Mouse (Mus musculus): Measurements from ENCODE around the gene Dapk1.
"Not testable (repeated sequence)": the region's sequence is repeated elsewhere in the genome, so short reads cannot be mapped to it uniquely, and the experiment has no call there.

Dapk1 gene

GRCm38 (mm10) chr13:60601436-60602415 is at the start of gene Dapk1:
Gene Dapk1, plus strand, starts transcription at chr13:60601947.
- ATAC-seq (ENCODE audit: low TSS enrichment): peak; percentile 85

- ATAC-seq (ENCODE audit: low TSS enrichment): no peak
Measured at GRCm38 (mm10) chr13:60553326-60553725, 48.4 kb upstream of the Dapk1 start.

- no peak for ATAC-seq (ENCODE audit: low TSS enrichment)
Measured at GRCm38 (mm10) chr13:60556476-60556875, 45.3 kb upstream of the Dapk1 start.

- ATAC-seq (ENCODE audit: low TSS enrichment): no peak
Measured at GRCm38 (mm10) chr13:60556911-60557310, 44.8 kb upstream of the Dapk1 start.

GRCm38 (mm10) chr13:60564303-60564702 is 37.4 kb upstream of the Dapk1 start:
- ATAC-seq (ENCODE audit: low TSS enrichment): peak; percentile 79

GRCm38 (mm10) chr13:60568934-60569548 is 32.7 kb upstream of the Dapk1 start:
- no peak for ATAC-seq (ENCODE audit: low TSS enrichment)

GRCm38 (mm10) chr13:60569549-60569941 is 32.2 kb upstream of the Dapk1 start:
- ATAC-seq (ENCODE audit: low TSS enrichment): no peak

GRCm38 (mm10) chr13:60573541-60573940 is 28.2 kb upstream of the Dapk1 start:
- no peak for ATAC-seq (ENCODE audit: low TSS enrichment)

- no peak for ATAC-seq (ENCODE audit: low TSS enrichment)
Measured at GRCm38 (mm10) chr13:60573971-60574370, 27.8 kb upstream of the Dapk1 start.

- ATAC-seq (ENCODE audit: low TSS enrichment): no peak
Measured at GRCm38 (mm10) chr13:60578541-60578940, 23.2 kb upstream of the Dapk1 start.

- no peak for ATAC-seq (ENCODE audit: low TSS enrichment)
Measured at GRCm38 (mm10) chr13:60594866-60595265, 6.9 kb upstream of the Dapk1 start.

- no peak for ATAC-seq (ENCODE audit: low TSS enrichment)
Measured at GRCm38 (mm10) chr13:60595519-60595918, 6.2 kb upstream of the Dapk1 start.

- peak; percentile 51; the same call in 1 of the 2 replicates for ATAC-seq (ENCODE audit: low TSS enrichment)
Measured at GRCm38 (mm10) chr13:60602416-60603251, 887 bp downstream of the Dapk1 start.

- ATAC-seq (ENCODE audit: low TSS enrichment): no peak
Measured at GRCm38 (mm10) chr13:60603252-60603562, 1.5 kb downstream of the Dapk1 start.

GRCm38 (mm10) chr13:60607411-60607810 is 5.7 kb downstream of the Dapk1 start:
- no peak for ATAC-seq (ENCODE audit: low TSS enrichment)

- ATAC-seq (ENCODE audit: low TSS enrichment): 0 out of 2 replicates have a peak, but pooled peaks have one; percentile 8
Measured at GRCm38 (mm10) chr13:60608411-60609046, 6.8 kb downstream of the Dapk1 start.

GRCm38 (mm10) chr13:60609234-60609633 is 7.5 kb downstream of the Dapk1 start:
- ATAC-seq (ENCODE audit: low TSS enrichment): no peak

GRCm38 (mm10) chr13:60610558-60610957 is 8.8 kb downstream of the Dapk1 start:
- no peak for ATAC-seq (ENCODE audit: low TSS enrichment)

- ATAC-seq (ENCODE audit: low TSS enrichment): not testable (repeated sequence)
Measured at GRCm38 (mm10) chr13:60610971-60611370, 9.2 kb downstream of the Dapk1 start.

GRCm38 (mm10) chr13:60612160-60612559 is 10.4 kb downstream of the Dapk1 start:
- no peak for ATAC-seq (ENCODE audit: low TSS enrichment)

GRCm38 (mm10) chr13:60614154-60614553 is 12.4 kb downstream of the Dapk1 start:
- peak; percentile 60 for ATAC-seq (ENCODE audit: low TSS enrichment)
